Mouse (Mus musculus): ENCODE data around the gene Pik3c2g. TPM values are rescaled to one million over a fixed set of nuclear protein-coding genes. Genes with fewer than 3 reads are reported as not detected.

Pik3c2g gene
- total and polyA plus RNA-seq, 3 experiments = not detected

- Histone ChIP-seq H3K27me3 (ENCODE audit: control insufficient read depth, insufficient read depth, low read length) (no peaks in the 10 kb centered on the region), H3K79me2 (replicated peaks; ENCODE audit: control insufficient read depth, insufficient read depth, low read length) (no peaks in the 10 kb centered on the region), H3K4me3 (no peak overlapping the region), H3K4me1 (ENCODE audit: control insufficient read depth, insufficient read depth, low read length) (no peaks in the 10 kb centered on the region), H3K27ac (no peak overlapping the region), H3K9ac (ENCODE audit: low read depth, low read length) (no peak overlapping the region), H3K36me3 (ENCODE audit: control insufficient read depth, insufficient read depth, low read length) (no peaks in the 10 kb centered on the region)
- no peak for DNase-seq
- no peak for TF ChIP-seq CTCF (IDR thresholded peaks at IDR 0.05)
- no peak for TF ChIP-seq POLR2A (IDR thresholded peaks at IDR 0.05; ENCODE audit: insufficient read depth, low read depth, low read length)
- no peak for TF ChIP-seq EP300 (IDR thresholded peaks at IDR 0.05; ENCODE audit: insufficient read depth, low read depth, low read length)
- WGBS = 51% methylated on average over 4 of the region's 4 CpGs
- intact Hi-C loops (cut with DNase I) = no loop called here
Observed at GRCm38 (mm10) chr6:139760978-139761377, 174.0 kb downstream of the Pik3c2g start.

GRCm38 (mm10) chr6:139764398-139764797 lies 177.4 kb downstream of the Pik3c2g start:
- 70% methylated on average over 3 of the region's 3 CpGs for WGBS

GRCm38 (mm10) chr6:139769744-139770473 lies 182.9 kb downstream of the Pik3c2g start:
- intact Hi-C loops (cut with DNase I) = no loop called here
- H3K4me3 ChIP-seq = no peak overlapping the region
- H3K4me1 ChIP-seq (ENCODE audit: control insufficient read depth, insufficient read depth, low read length) = no peaks in the 10 kb centered on the region
- no peak for DNase-seq
- H3K36me3 ChIP-seq (ENCODE audit: control insufficient read depth, insufficient read depth, low read length) = no peaks in the 10 kb centered on the region
- H3K79me2 ChIP-seq (replicated peaks; ENCODE audit: control insufficient read depth, insufficient read depth, low read length) = no peaks in the 10 kb centered on the region
- H3K27ac ChIP-seq = no peak overlapping the region
- WGBS = 68% methylated on average over 7 of the region's 7 CpGs
- H3K9ac ChIP-seq (ENCODE audit: low read depth, low read length) = no peak overlapping the region
- no peaks in the 10 kb centered on the region for H3K27me3 ChIP-seq (ENCODE audit: control insufficient read depth, insufficient read depth, low read length)
- TF ChIP-seq POLR2A (IDR thresholded peaks at IDR 0.05; ENCODE audit: insufficient read depth, low read depth, low read length) (no peak), EP300 (IDR thresholded peaks at IDR 0.05; ENCODE audit: insufficient read depth, low read depth, low read length) (no peak), CTCF (IDR thresholded peaks at IDR 0.05) (no peak)

More at GRCm38 (mm10) chr6:139764398-139764797, 177.4 kb downstream of the Pik3c2g start:
- H3K27me3 ChIP-seq (ENCODE audit: control insufficient read depth, insufficient read depth, low read length) = no peaks in the 10 kb centered on the region
- H3K4me1 ChIP-seq (ENCODE audit: control insufficient read depth, insufficient read depth, low read length) = no peaks in the 10 kb centered on the region
- DNase-seq = no peak
- no peak overlapping the region for H3K27ac ChIP-seq
- no peaks in the 10 kb centered on the region for H3K79me2 ChIP-seq (replicated peaks; ENCODE audit: control insufficient read depth, insufficient read depth, low read length)
- H3K9ac ChIP-seq (ENCODE audit: low read depth, low read length) = no peak overlapping the region
- intact Hi-C loops (cut with DNase I) = no loop called here
- no peaks in the 10 kb centered on the region for H3K36me3 ChIP-seq (ENCODE audit: control insufficient read depth, insufficient read depth, low read length)
- TF ChIP-seq EP300 (IDR thresholded peaks at IDR 0.05; ENCODE audit: insufficient read depth, low read depth, low read length) (no peak), POLR2A (IDR thresholded peaks at IDR 0.05; ENCODE audit: insufficient read depth, low read depth, low read length) (no peak), CTCF (IDR thresholded peaks at IDR 0.05) (no peak)
- H3K4me3 ChIP-seq = no peak overlapping the region

- no peak overlapping the region for H3K9ac ChIP-seq (ENCODE audit: low read depth, low read length)
- no peaks in the 10 kb centered on the region for H3K4me1 ChIP-seq (ENCODE audit: control insufficient read depth, insufficient read depth, low read length)
- intact Hi-C loops (cut with DNase I) = no loop called here
- TF ChIP-seq EP300 (IDR thresholded peaks at IDR 0.05; ENCODE audit: insufficient read depth, low read depth, low read length) = no peak
- TF ChIP-seq CTCF (IDR thresholded peaks at IDR 0.05) = peak; percentile 18
- TF ChIP-seq POLR2A (IDR thresholded peaks at IDR 0.05; ENCODE audit: insufficient read depth, low read depth, low read length) = no peak
- H3K79me2 ChIP-seq (replicated peaks; ENCODE audit: control insufficient read depth, insufficient read depth, low read length) = no peaks in the 10 kb centered on the region
- H3K36me3 ChIP-seq (ENCODE audit: control insufficient read depth, insufficient read depth, low read length) = no peaks in the 10 kb centered on the region
- H3K27me3 ChIP-seq (ENCODE audit: control insufficient read depth, insufficient read depth, low read length) = no peaks in the 10 kb centered on the region
- no peak overlapping the region for H3K27ac ChIP-seq
- H3K4me3 ChIP-seq = no peak overlapping the region
- 55% methylated on average over 3 of the region's 3 CpGs for WGBS
- no peak for DNase-seq
Observed at GRCm38 (mm10) chr6:139770535-139770934, 183.5 kb downstream of the Pik3c2g start.

- 68% methylated on average over 11 of the region's 11 CpGs for WGBS
- Histone ChIP-seq H3K36me3 (ENCODE audit: control insufficient read depth, insufficient read depth, low read length) (no peaks in the 10 kb centered on the region), H3K4me3 (no peak overlapping the region), H3K4me1 (ENCODE audit: control insufficient read depth, insufficient read depth, low read length) (no peaks in the 10 kb centered on the region), H3K27ac (no peak overlapping the region), H3K27me3 (ENCODE audit: control insufficient read depth, insufficient read depth, low read length) (no peaks in the 10 kb centered on the region), H3K9ac (ENCODE audit: low read depth, low read length) (no peak overlapping the region), H3K79me2 (replicated peaks; ENCODE audit: control insufficient read depth, insufficient read depth, low read length) (no peaks in the 10 kb centered on the region)
- TF ChIP-seq CTCF (IDR thresholded peaks at IDR 0.05) = no peak
- TF ChIP-seq EP300 (IDR thresholded peaks at IDR 0.05; ENCODE audit: insufficient read depth, low read depth, low read length) = no peak
- TF ChIP-seq POLR2A (IDR thresholded peaks at IDR 0.05; ENCODE audit: insufficient read depth, low read depth, low read length) = no peak
- intact Hi-C loops (cut with DNase I) = no loop called here
- DNase-seq = no peak
Observed at GRCm38 (mm10) chr6:139777576-139778282, 190.7 kb downstream of the Pik3c2g start.

GRCm38 (mm10) chr6:139780028-139780427 lies 193.0 kb downstream of the Pik3c2g start:
- Histone ChIP-seq H3K4me3 (no peak overlapping the region), H3K79me2 (replicated peaks; ENCODE audit: control insufficient read depth, insufficient read depth, low read length) (no peaks in the 10 kb centered on the region), H3K27me3 (ENCODE audit: control insufficient read depth, insufficient read depth, low read length) (no peaks in the 10 kb centered on the region), H3K4me1 (ENCODE audit: control insufficient read depth, insufficient read depth, low read length) (no peaks in the 10 kb centered on the region), H3K36me3 (ENCODE audit: control insufficient read depth, insufficient read depth, low read length) (no peaks in the 10 kb centered on the region), H3K27ac (no peak overlapping the region), H3K9ac (ENCODE audit: low read depth, low read length) (no peak overlapping the region)
- intact Hi-C loops (cut with DNase I) = loop anchor here (10.0 kb wide), 1 partner anchor 665 kb away; no protein-coding TSS in a partner anchor
- WGBS = 72% methylated on average over 2 of the region's 2 CpGs
- no peak for DNase-seq
- peak; percentile 42 for TF ChIP-seq CTCF (IDR thresholded peaks at IDR 0.05)
- TF ChIP-seq POLR2A (IDR thresholded peaks at IDR 0.05; ENCODE audit: insufficient read depth, low read depth, low read length) = no peak
